Mouse (Mus musculus) adrenal gland (tissue): ENCODE measurements around the gene Akap1.

Experiments
- intact Hi-C: fragments of 180-260 bp; cut with DNase I; formaldehyde crosslinking; loops from one replicate; pipeline ENCODE4 v1.15.1; 2025

Akap1 gene

GRCm38 (mm10) chr11:88884376-88885065 lies 20.1 kb upstream of the Akap1 start:
- intact Hi-C loops = no loop called here

GRCm38 (mm10) chr11:88878011-88878410 lies 13.6 kb upstream of the Akap1 start:
- intact Hi-C loops = no loop called here

- intact Hi-C loops = no loop called here
Observed at GRCm38 (mm10) chr11:88873667-88874030, 9.3 kb upstream of the Akap1 start.

- intact Hi-C loops = no loop called here
Observed at GRCm38 (mm10) chr11:88873027-88873666, 8.8 kb upstream of the Akap1 start.

GRCm38 (mm10) chr11:88869443-88869842 lies 5.1 kb upstream of the Akap1 start:
- intact Hi-C loops = no loop called here

- intact Hi-C loops = no loop called here
Observed at GRCm38 (mm10) chr11:88863904-88864457, 405 bp downstream of the Akap1 start.

GRCm38 (mm10) chr11:88863071-88863903 lies 1.1 kb downstream of the Akap1 start:
- intact Hi-C loops = no loop called here

GRCm38 (mm10) chr11:88862355-88862754 lies 2.0 kb downstream of the Akap1 start:
- intact Hi-C loops = no loop called here

- intact Hi-C loops = no loop called here
Observed at GRCm38 (mm10) chr11:88861060-88861459, 3.3 kb downstream of the Akap1 start.

GRCm38 (mm10) chr11:88860641-88861040 lies 3.7 kb downstream of the Akap1 start:
- intact Hi-C loops = no loop called here

- intact Hi-C loops = no loop called here
Observed at GRCm38 (mm10) chr11:88857311-88858005, 6.9 kb downstream of the Akap1 start.

- intact Hi-C loops = no loop called here
Observed at GRCm38 (mm10) chr11:88856383-88856782, 8.0 kb downstream of the Akap1 start.

- intact Hi-C loops = no loop called here
Observed at GRCm38 (mm10) chr11:88855795-88856194, 8.6 kb downstream of the Akap1 start.

- intact Hi-C loops = no loop called here
Observed at GRCm38 (mm10) chr11:88853588-88853987, 10.8 kb downstream of the Akap1 start.

GRCm38 (mm10) chr11:88852806-88853205 lies 11.6 kb downstream of the Akap1 start:
- intact Hi-C loops = no loop called here

GRCm38 (mm10) chr11:88851049-88851825 lies 13.1 kb downstream of the Akap1 start:
- intact Hi-C loops = no loop called here

- intact Hi-C loops = no loop called here
Observed at GRCm38 (mm10) chr11:88849732-88850131, 14.7 kb downstream of the Akap1 start.

GRCm38 (mm10) chr11:88849284-88849683 lies 15.1 kb downstream of the Akap1 start:
- intact Hi-C loops = no loop called here

- intact Hi-C loops = no loop called here
Observed at GRCm38 (mm10) chr11:88848590-88848989, 15.8 kb downstream of the Akap1 start.

GRCm38 (mm10) chr11:88847281-88848006 lies 16.9 kb downstream of the Akap1 start:
- intact Hi-C loops = no loop called here
